Mouse (Mus musculus) layer of hippocampus, adult 9-11 months (tissue): ENCODE measurements around the gene Ltbp4.
A peak's percentile ranks its signal among the peaks of the same experiment; 100 is the strongest.

ENCODE experiments used
- DNase-seq: peaks from one replicate; pipeline ENCODE4 v3.0.0; 2022

The Ltbp4 gene

GRCm38 (mm10) chr7:27296518-27296917 is 41.0 kb downstream of the Ltbp4 start:
- DNase-seq = no peak

GRCm38 (mm10) chr7:27295956-27296355 is 41.5 kb downstream of the Ltbp4 start:
- DNase-seq = no peak

- no peak for DNase-seq
These were observed 45.6 kb downstream of the Ltbp4 start for GRCm38 (mm10) chr7:27291795-27292466.

GRCm38 (mm10) chr7:27290555-27290954 is 46.9 kb downstream of the Ltbp4 start:
- no peak for DNase-seq

- no peak for DNase-seq
These were observed 48.8 kb downstream of the Ltbp4 start for GRCm38 (mm10) chr7:27288732-27289131.

GRCm38 (mm10) chr7:27285698-27286066 is 51.8 kb downstream of the Ltbp4 start:
- peak; percentile 63 for DNase-seq

GRCm38 (mm10) chr7:27284865-27285697 is 52.4 kb downstream of the Ltbp4 start:
- DNase-seq = no peak

GRCm38 (mm10) chr7:27282225-27282624 is 55.3 kb downstream of the Ltbp4 start:
- no peak for DNase-seq

- DNase-seq = no peak
These were observed 55.8 kb downstream of the Ltbp4 start for GRCm38 (mm10) chr7:27281717-27282116.

- no peak for DNase-seq
These were observed 60.3 kb downstream of the Ltbp4 start for GRCm38 (mm10) chr7:27277191-27277590.

- DNase-seq = no peak
These were observed 61.5 kb downstream of the Ltbp4 start for GRCm38 (mm10) chr7:27276021-27276420.

GRCm38 (mm10) chr7:27274916-27275315 is 62.6 kb downstream of the Ltbp4 start:
- DNase-seq = no peak

- no peak for DNase-seq
These were observed 63.6 kb downstream of the Ltbp4 start for GRCm38 (mm10) chr7:27273739-27274351.

GRCm38 (mm10) chr7:27271423-27271822 is 66.1 kb downstream of the Ltbp4 start:
- no peak for DNase-seq

GRCm38 (mm10) chr7:27266515-27267128 is 70.9 kb downstream of the Ltbp4 start:
- peak; percentile 90 for DNase-seq

- DNase-seq = no peak
These were observed 72.7 kb downstream of the Ltbp4 start for GRCm38 (mm10) chr7:27264761-27265160.

GRCm38 (mm10) chr7:27261888-27262287 is 75.6 kb downstream of the Ltbp4 start:
- DNase-seq = no peak

GRCm38 (mm10) chr7:27260856-27261255 is 76.6 kb downstream of the Ltbp4 start:
- no peak for DNase-seq

- no peak for DNase-seq
These were observed 77.7 kb downstream of the Ltbp4 start for GRCm38 (mm10) chr7:27259771-27260170.

- no peak for DNase-seq
These were observed 78.2 kb downstream of the Ltbp4 start for GRCm38 (mm10) chr7:27259271-27259721.

GRCm38 (mm10) chr7:27258205-27258899 is 79.1 kb downstream of the Ltbp4 start, which contains the start of gene Numbl:
Numbl (plus strand) TSS chr7:27258433.
- peak; percentile 94 for DNase-seq

- no peak for DNase-seq
These were observed 79.7 kb downstream of the Ltbp4 start for GRCm38 (mm10) chr7:27257852-27258204.
